Mouse (Mus musculus): ENCODE results near the gene Slc25a5. TPM values are rescaled to one million over a fixed set of nuclear protein-coding genes. Genes with fewer than 3 reads are reported as not detected.

Slc25a5 gene
- total RNA-seq, 2 experiments from 2014 or later: 312 to 340 TPM

GRCm38 (mm10) chrX:36830271-36830670 is 34.8 kb downstream of the Slc25a5 start:
- intact Hi-C loops (cut with DNase I): loop anchor here (5.0 to 10.0 kb wide), 2 partner anchors 72 to 215 kb away; partner anchors contain the start of genes Nkrf and Sowahd

DNA sequence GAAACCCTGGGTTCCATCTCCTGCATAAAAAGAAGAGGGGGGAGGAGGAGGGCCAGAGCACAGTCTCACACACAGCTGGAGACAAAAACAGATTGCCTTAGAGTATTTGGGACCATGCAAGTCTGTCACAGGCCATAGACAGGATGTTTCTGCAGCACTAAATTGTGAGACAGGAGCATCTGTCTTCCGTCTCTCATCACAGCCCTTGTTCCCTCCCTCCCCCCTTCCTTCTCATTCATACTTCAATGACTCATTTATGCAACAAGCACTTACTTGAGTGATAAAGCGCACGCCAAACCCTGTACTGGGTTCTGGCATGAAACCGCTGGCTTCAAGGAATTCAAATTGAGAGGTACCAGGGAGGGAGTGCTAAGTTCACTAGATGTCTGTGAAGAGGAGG is 36.2 kb downstream of the Slc25a5 start:
- intact Hi-C loops (cut with DNase I): loop anchor here (5.0 to 10.0 kb wide), 2 partner anchors 71 to 213 kb away; partner anchors contain the start of genes Nkrf and Sowahd

More at GRCm38 (mm10) chrX:36830271-36830670, 34.8 kb downstream of the Slc25a5 start:
- DNase-seq (ENCODE audit: low spot score in 2 of 2): no peak

DNA sequence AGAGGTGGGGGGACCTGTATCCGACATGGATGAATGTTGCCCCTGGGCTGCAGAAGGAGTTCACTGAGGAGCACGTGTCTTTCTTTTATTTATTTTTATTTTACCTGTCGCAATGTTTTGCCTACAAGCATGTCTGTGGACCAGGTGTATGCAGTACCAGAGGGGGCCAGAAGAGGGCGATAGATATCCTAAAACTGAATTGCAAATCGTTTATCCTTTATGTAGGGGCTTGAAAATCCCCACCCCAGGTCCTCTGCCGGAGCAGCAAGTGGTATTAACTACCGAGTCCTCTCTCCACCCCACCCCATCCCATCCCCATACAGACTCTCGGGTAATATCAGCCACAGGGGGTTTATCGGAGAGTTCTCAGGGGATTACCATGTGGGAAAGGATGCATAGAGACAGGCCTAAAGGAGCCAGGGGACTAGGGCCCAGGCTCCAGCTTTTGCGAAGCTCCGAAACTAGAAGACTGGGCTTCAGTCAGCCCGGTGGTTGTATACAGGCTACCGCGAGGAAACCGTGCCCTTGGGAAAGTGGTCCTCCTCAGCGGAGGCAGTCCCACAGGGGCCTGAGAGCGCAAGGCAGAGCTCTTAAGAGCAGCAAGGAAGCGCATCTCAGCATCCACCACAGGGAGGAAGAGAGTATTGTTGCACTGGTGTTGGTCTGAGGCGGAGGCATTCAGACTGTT is 38.1 kb downstream of the Slc25a5 start:
- peak; percentile 24 to 50 for DNase-seq (ENCODE audit: low spot score in 2 of 2)
- intact Hi-C loops (cut with DNase I): loop anchor here (5.0 to 10.0 kb wide), 2 partner anchors 69 to 211 kb away; partner anchors contain the start of genes Nkrf and Sowahd

More for the DNA sequence above, 36.2 kb downstream of the Slc25a5 start:
- no peak for DNase-seq (ENCODE audit: low spot score in 2 of 2)

DNA sequence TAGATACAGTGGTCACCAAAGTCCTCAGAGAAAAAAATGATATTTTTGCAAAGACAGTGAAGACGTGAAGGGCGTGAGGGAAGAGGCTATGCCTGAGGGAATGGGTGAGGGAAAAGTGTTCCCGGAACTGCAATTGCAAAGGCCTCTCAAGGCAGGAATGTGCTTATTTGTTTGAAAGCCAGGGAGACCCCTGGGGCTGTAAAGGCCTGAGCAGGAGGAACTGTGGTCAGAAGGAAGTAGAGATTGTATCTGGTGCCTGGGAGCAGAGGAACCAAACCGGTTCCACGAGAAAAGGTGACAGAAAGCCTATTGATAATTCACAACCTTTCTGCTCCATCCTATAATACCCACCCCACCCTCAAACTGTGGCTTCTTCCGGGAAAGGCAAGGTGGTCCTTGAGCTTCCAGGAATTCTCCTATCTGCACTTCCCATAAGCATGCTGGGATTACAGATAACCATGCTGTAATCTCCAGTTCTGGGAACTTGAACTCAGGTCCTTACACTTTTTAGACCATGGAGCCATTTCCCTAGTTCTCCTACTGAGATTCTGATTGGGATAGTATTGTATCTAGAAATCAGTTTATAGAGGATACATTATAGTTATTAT is 41.7 kb downstream of the Slc25a5 start:
- intact Hi-C loops (cut with DNase I): loop anchor here (10.0 kb wide), 1 partner anchor 208 kb away; the partner anchor contains the start of gene Sowahd
- DNase-seq (ENCODE audit: low spot score in 2 of 2): no peak

DNA sequence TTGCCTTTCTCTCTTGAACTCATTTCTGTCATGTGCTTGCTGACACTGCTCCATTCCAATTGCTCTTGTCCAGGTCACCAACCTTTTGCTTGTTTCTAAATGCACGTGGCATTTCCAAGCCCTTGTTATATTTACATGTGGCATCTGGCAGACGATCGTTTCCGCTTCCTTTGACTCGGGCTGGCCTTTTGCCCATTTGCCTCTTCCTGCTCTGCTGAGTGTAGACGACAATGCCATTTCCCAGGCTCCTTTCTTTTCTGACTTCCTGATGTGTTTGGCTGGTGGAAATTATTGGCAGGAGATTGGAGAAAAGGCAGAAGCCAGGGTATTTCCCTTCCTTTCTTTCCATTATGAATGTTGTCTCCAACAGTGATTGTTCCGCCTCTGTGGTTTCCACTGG is 43.9 kb downstream of the Slc25a5 start:
- DNase-seq (ENCODE audit: low spot score in 2 of 2): no peak

GRCm38 (mm10) chrX:36841698-36842097 is 46.2 kb downstream of the Slc25a5 start:
- no peak for DNase-seq (ENCODE audit: low spot score in 2 of 2)
- intact Hi-C loops (cut with DNase I): no loop called here

More for the DNA sequence above, 43.9 kb downstream of the Slc25a5 start:
- intact Hi-C loops (cut with DNase I): loop anchor here (10.0 kb wide), 1 partner anchor 205 kb away; the partner anchor contains the start of gene Sowahd

DNA sequence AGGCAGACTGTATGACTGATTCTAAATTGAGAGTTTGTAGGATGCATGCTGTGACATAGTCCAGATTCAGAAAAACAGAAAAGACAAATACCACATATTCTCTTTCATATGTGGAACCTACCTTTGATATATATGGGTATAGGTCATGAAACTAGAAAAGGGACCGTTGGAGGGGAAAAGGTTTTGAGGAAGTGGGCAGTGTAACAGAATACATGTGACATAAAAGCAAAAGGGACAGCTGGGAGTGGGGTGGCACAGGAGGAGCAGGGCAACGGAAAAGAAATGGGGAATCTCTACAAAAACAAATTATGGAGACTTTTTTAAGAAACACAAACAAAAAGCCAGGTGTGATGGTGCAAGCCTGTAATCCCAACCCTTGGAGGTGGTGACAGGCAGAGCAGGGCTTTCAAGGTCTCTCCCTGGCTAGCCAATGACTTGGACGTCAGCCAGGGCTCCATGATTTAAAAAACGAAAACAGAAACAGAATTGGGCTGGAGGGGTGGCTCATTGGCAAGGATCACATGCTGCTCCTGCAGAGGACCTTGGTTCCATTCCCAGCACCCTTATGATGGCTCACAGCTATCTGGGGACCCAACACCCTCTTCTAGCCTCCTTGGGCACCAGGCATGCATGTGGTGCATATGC is 48.0 kb downstream of the Slc25a5 start:
- no peak for DNase-seq (ENCODE audit: low spot score in 2 of 2)
- intact Hi-C loops (cut with DNase I): no loop called here

GRCm38 (mm10) chrX:36847152-36847551 is 51.7 kb downstream of the Slc25a5 start:
- DNase-seq (ENCODE audit: low spot score in 2 of 2): no peak
- intact Hi-C loops (cut with DNase I): no loop called here

Other genes with a start within 250 kb of the Slc25a5 start
- gene Pgrmc1, start 197.4 kb upstream of the Slc25a5 start, total RNA-seq (2021): 100 to 1,000 TPM; 279 to 291 TPM
- 10 to 100 TPM; 10.4 to 11.9 TPM for gene Akap17b, start 150.3 kb upstream of the Slc25a5 start, total RNA-seq (2021)
- under 1 TPM; 0.35 to 0.48 TPM for gene Slc25a43, start 52.0 kb upstream of the Slc25a5 start, total RNA-seq (2021)
- 10 to 100 TPM; 48.7 to 50.8 TPM for gene Ube2a, start 78.2 kb downstream of the Slc25a5 start, total RNA-seq (2021)
- 10 to 100 TPM; 37.2 to 37.7 TPM for gene C330007P06Rik, start 78.5 kb downstream of the Slc25a5 start, total RNA-seq (2021)
- 10 to 100 TPM; 31.2 to 32.3 TPM for gene Nkrf, start 107.2 kb downstream of the Slc25a5 start, total RNA-seq (2021)
- 10 to 100 TPM; 57.4 to 68.4 TPM for gene Sept6, start 196.1 kb downstream of the Slc25a5 start, total RNA-seq (2021)

Data from left cerebral cortex, postnatal 36 days (tissue).